Mouse (Mus musculus) lung, postnatal 36 days (tissue): ENCODE measurements at regions not wholly inside any gene's neighbourhood (a gene's known extent, or its start where the extent isn't known, plus 50 kb on each side); places are given as distances from the start of the nearest gene placed in this dataset.

Experiments used
- DNase-seq: peaks from one replicate; pipeline ENCODE4 v3.0.0; 2022; ENCODE audit warnings: mixed read lengths

DNA sequence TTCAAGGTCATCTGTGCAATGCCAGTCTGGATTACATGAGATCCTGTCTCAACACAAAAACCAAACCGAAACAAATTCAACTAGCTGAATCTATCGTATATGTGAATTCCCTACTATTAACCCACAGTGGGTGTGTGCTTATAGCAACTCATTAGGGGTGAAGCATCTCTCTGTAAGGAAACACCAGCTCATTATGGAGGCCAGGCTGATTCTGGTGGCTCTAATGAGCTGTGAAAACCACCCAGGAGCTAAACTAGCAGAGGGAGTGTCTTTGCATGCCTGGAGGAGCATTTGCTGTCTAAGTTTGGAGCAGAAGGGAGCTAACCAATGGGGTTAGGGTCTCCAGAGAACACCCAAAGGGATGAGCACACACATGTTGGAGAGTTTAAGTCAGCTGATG is 54.1 kb upstream of the Adamts2 start:
- DNase-seq: no peak

DNA sequence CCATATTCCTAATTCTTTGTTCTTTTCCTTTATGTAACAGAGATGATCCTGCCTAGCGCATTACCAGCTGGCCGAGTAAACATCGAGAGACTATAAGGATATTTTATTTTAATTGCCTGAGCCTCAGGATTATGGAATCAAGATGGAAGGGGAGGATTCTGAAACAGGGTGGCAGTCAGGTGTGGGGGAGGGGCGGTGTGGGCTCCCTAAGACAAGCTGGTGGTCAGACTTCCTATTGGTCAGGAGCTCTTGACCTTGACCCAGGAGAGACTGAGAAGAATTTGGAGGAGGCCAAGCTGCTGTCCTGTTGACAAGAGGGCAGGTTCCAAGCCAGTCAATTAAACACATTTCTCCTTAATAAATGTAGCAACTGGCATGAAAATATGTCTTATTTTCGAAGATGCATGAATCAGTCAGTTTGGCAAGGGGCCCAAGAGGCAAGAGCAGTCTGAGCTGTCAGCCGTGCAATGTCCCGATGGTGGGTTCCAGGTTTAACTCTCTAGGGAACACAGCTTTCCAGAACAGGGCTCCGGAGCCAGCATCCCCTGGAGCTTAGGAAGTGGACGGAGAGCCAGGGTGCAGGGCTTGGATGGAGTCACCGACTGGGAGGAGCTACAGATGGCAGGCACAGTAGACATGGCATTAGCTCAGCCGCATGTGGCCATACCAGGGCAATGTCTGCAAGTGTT is 55.3 kb upstream of the Adamts2 start:
- peak; percentile 10 for DNase-seq

DNA sequence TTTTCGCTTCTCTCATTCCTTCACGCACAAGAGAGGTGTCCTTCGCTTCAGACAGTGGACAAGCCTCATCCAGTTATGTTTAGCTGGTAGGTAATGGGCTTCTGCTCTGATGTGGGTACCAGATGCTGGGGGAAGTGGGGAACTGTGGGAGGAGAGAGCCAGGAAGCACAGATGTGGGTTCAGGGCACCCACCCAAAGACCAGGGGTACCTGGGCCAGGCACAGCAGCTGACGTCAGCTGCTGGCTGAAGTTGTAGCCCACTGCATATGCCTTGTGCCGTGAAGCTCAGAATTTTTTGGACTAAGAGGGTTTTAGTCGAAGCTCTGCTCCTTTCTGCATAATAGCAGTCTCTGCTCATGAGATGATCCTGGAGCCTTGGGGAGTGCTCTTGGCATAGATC is 56.5 kb upstream of the Adamts2 start:
- no peak for DNase-seq

DNA sequence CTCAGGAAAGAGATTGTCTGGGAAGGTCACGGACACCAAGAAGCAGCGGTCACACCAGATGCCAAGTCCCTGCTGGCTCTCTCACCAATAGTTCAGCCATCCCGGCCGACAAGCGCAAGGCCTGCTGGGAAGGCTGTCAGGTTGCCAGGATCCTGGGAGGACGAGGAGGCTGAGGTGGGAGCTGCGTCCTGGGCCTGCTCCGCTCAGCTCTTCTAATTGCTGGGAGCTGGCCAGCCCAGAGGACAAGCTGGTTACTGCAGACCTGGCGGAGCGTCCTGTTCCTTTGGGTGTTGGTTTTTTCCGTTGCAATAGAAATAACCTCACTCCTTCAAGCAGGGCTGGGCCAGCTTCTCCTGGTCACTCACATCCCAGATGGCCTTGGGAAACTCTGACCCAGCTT is 61.7 kb upstream of the Adamts2 start:
- peak; percentile 12 for DNase-seq

DNA sequence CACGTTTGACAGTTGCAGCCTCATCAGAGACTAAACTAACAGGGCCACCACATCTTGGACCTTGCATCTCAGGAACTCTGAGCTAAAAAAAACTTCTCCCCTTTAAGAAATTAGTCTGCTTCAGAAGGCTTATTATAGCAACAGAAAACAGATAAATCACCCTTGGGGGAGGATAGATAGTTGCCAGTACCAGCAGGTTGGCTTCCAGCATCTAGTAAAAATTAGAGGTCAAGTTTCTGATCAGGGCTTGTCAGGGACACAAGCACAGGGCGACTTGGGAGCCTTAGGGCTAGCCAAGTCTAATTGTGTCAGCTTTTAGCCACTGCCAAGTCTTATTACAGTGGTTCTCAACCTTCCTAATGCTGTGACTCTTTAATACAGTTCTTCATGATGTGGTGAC is 67.6 kb upstream of the Adamts2 start:
- no peak for DNase-seq

DNA sequence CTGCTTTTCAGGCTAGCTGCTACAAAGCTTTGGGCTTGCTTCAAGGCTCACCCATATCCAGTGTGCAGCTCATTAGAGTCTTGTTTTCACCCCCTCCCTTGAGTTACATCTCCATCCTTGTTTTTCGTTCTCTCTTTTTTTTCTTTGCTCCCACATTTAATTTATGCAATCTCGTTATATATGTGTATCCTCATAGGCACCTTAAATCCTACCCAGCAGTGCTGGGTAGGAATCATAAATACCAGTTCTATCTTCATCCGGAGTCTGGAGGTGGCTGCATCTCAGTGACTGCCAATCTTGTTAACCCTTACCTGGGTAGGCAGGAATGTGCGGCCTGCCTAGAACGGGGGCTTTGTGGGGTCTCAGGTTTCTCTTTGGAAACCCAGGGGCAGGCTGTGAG is 74.0 kb upstream of the Adamts2 start:
- DNase-seq: no peak

DNA sequence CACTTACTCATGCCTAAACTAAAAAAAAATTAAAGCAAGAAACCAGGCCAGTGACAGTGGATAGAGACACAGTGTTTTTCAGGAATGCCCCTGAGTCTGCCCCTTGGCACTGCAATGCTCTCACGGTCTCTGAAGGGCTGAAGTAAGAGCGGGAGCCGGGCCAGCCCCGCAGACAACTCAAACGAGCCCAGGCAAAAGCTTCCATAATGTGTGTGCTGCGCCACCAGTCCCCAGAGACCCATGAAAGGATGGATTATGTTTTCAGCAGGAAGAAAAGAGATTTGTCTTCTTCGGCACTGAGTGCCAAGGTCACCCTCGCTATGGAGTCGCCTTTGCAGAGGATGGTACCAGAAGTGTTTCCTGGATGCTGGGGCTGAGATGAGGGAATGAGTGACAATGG is 81.7 kb upstream of the Adamts2 start:
- DNase-seq: no peak

DNA sequence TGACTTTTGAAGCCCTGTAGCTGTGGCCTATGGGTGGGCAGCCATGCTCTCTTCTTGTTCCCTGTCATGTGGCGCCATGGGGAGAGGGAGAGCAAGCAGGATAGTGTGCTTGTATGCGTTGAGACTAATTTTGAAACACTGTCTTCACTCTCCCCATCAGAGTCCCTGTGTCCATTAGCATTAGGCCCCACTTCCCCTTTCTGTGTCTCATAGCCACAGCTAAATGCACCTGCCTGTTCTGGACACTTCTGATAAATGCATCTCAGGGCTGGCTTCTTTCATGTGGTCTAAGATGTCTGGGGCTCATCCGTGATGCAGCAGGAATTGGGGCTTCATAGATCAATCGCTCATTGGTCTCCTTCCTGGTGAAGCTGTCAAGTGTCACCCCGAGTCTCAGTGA is 77.0 kb upstream of the Rufy1 start:
- no peak for DNase-seq

DNA sequence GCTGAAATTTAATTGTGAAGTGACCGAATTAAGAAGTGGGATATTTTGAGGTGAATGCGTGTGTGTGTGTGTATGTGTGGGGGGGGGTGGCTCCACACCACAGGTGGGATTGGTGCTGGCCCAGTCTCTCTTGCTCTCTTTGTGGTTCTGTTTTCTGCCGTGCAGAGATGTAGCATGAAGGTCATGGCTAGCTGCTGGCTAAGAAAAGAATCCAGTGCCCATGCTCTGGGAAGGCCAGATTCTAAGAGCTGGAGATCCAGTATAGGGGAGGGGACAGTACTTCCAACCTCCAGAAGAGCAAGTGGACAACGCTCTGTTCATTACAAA is 76.5 kb upstream of the Rufy1 start:
- no peak for DNase-seq

DNA sequence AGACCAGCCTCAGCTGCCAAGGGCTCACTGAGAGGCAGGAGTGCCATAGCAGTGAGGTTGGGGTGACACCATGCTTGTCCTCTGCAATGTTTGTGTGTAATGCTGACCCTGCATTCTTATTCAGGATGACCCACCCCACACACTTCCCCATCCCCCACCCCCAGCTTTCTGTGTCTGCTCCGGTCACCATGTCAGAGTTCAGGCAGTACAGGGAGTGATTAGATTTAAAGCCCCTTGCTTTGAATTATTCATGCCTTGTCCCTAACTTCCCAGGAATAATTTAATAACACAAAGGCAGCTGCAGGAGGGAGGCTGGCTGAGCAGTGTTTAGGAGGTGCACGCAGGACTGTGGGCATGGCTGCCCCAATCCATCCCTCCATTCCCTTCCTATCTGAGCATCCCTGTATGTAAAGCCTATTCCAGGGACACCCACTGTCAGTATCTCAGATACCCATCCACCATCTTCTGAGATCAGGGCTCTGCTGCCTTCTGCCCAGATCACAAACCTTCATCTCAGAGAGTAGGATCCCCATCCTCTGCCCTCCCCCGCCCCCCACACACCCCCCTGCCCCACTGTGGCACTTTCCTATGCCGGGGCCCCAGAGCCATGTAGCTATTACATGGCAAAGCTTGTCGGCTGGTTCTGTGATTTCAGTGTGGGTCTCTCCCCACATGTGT is 76.0 kb upstream of the Rufy1 start:
- DNase-seq: no peak

DNA sequence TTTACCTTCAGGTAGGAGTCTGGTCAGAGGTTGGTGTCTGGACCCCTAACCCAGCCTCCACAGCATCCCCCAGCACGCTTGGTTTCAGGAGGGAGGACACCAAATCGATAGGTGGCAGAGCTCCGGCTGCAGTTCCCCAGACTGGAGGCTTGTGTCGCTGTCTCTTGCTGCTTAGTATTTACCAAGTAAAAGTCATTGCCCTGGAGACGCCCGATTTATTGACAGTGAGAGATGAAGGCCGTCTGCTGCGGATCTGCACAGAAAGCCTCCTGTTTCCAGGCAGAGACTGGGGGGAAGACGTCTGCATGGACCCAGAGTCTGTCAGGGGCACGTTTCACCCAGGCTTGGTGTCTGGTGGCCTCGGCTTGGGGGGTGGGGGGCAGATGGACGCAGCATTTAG is 70.4 kb upstream of the Rufy1 start:
- DNase-seq: peak; percentile 38

DNA sequence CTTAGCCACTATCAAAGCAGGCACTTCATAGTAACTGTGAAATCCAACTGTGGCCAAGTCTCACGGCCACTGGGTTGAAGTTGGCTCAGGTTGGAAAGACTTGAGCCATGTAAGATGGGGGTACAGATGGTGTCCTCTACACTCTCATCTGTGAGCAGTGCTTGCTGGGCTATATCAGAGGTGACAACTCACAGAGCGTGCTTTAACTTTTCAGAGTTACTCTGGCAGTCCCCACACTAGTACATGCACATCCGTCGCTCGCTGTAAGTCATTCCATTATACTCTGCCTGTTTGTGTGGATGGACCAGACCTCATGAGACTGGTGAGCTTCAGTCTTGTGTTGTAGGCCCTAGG is 62.2 kb upstream of the Rufy1 start:
- DNase-seq: no peak

DNA sequence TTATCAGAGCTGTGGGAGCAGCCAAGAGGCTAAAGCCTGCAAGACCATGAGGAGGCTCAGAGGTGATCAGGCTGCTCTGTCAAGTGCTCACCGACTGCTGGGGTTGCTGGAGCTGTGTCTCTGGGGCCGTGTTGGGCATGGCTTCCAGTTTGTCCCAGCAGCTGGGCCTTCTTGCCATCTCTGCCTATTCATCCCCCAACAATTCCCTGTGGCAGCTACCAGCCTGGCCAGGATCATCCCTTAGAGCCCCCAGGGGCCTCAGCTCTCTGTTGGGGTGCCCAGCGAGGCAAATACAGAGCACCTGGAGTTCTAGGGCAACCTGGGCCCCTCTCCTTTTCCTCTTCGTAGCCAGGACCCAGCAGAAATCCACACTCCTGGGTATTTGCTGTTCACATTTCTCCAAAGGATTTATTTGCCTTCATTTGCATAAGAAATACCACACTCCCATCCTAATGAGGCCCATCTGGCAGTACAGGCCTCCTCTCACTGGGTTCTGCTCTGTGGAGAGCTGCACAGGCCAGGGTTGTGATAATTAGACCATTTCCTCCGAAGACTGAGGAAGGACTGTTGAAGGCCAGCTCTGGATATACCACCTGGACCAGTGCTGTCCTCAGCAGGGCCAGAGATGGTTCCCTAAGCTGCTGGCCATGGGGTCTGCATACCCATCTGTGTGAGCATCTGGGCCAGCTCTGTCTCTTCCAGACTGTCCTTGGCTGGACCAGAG is 61.6 kb upstream of the Rufy1 start:
- no peak for DNase-seq

DNA sequence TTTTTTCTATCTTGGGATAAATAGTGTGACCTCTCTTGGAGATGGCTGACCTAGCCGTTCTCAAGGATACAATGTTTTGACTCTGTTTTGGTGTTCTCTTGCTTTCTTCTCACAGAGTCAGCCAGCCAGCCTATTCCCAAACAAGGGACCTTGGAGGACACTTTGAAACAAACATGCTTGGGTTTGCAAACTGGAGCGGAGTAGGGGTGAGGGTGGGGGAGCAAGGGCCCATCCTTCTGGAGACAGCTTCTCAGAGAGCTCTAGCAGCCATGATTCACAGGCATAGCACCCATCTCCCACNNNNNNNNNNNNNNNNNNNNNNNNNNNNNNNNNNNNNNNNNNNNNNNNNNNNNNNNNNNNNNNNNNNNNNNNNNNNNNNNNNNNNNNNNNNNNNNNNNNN is 52.9 kb upstream of the Rufy1 start:
- DNase-seq: no peak

DNA sequence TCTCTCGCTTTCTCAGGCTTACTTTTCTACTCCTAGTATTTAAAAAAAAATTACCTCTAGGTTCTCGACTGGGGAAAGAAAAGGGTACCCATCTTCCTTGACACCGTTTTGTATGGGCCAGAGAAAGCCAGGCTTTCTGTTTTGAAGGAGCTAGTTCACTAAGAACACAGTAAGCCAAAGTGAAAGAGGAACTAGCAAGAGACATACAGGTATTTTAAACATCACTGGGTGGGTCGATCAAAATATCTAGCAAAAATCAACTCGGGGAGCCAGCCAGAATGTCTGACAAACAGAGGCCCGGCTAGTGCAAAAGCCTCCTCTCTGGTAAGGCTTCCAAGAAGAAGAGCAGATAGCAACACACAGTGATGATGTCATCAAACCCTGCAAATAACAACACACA is 52.2 kb upstream of the Rufy1 start:
- DNase-seq: no peak

DNA sequence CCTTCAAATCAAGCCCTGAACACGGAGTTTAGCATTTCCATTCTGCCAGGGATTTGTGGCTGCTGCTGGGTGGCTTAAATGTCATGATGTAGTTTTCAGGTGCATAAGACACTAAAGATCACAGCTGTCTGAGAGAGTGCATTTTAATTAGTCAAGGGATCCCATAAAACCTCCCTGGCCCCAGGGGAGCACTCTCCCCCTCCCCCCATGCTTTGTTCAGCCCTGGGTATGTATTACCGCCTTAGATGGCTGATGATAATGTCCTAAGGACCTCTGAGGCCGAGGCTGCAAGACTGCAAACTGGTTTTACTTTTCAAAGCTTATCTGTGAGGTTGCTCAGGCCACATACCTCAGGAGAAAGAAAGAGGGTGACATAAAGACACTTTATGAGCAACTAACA is 51.7 kb upstream of the Rufy1 start:
- no peak for DNase-seq
